Mouse (Mus musculus) urinary bladder, postnatal 14 days (tissue): ENCODE measurements around the gene Tprgl.
A peak's percentile ranks its signal among the peaks of the same experiment; 100 is the strongest.

Source experiments
- DNase-seq: peaks from one replicate; pipeline ENCODE4 v3.0.0; 2021; ENCODE audit warnings: low spot score

Tprgl gene

DNA sequence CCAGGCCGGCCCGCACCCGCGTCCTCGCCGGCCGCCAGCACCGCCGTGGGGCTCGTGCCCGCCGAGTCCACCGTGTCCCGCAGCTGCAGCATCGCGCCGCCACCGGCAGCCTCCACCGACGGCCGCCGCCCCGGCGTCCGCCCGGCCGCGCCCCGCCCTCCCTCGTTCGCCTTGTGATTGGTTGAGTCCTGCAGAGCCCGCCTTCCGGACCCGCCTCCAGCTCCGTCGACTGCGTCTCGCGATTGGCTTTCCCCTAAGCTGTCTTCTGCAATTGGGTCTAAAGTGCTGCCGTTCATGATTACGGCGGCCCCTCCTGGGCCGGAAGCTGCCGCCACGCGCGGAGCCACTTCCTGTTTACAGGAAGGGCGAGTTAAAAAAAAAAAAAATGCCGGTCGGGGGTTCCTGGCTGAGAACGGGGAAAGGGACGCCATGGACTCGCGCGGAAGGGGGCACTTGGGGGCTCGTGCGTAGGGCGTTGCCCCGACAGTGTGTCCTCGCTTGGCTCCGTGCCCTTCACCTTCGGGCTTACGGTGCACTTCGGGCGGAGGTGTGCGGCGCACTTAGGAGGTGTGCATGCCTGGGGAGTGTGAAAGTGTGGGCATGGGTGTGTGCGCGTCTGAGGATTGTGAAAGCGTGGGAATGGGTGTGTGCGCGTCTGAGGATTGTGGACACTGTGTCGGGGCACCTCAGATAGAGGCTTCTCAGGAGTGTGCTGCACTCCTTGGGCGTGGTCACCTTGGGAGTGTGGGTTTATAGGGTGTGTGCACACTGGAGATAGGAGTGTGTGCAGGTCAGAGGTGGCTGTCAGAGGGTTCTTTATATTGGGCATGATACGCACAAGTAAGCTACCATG is at the start of gene Tprgl:
Gene Tprgl (minus strand): TSS at position 129 of the 853 bp plus-strand sequence.
- DNase-seq = peak; percentile 97

DNA sequence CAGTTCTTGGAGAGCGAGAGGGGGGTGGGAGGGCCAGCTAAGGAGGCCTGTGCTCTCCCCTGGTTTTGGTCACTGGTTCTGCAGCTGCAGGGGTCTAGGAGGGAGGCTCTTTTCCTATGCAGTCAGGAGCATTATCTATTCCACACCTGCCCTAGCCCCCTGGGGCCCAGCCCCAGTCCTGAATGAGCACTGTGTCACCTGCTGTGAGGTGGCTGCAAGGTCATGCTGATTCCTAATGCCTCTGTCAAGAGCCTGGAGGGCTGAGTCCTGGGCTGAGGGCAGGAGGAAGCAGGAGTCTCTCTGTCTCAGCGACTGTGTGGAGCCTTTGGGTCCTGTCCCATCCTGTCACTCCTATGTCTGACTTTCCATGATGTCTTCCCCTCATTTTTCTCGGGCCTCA is 49.4 kb upstream of the Tprgl start:
- no peak for DNase-seq

DNA sequence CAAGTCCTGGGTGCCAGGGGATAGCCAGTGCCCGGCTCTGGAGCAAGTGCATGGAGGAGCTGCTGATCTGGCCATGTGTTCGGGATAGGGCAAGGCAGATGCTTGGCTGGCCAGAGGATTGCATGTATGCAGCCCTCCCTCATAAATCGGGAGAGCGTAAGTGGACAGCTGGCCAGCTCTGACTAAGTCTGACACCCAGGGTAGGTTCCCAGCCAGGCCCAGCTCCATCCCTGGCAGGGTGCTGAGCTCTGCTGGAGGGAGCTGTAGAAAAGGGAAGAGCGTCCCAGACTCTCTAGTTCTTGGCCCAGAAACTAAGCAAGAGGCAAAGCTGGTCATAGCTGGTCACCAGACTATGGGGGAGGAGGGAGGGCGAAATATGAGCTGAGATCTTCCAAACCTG is 48.6 kb upstream of the Tprgl start:
- peak; percentile 64 for DNase-seq

DNA sequence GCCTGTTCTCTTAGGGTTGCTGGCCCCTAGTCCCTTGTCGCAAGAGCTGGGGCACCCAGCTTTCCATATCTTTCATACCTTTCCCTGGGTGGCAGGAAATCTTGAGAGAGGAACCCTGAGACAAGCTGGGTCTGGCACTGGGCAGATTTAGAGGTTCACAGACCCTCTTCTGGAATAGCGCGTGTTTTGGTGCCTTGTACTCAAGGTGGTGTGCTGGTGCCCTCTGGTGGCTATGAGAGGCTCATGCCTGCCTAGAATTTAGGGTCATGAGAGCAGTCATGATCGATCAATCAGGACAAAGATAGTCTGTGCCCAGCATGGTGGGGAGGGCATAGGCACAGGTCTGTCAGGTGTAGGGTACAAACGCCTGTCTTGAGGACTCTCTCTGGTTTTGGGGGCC is 46.8 kb upstream of the Tprgl start:
- peak; percentile 69 for DNase-seq

DNA sequence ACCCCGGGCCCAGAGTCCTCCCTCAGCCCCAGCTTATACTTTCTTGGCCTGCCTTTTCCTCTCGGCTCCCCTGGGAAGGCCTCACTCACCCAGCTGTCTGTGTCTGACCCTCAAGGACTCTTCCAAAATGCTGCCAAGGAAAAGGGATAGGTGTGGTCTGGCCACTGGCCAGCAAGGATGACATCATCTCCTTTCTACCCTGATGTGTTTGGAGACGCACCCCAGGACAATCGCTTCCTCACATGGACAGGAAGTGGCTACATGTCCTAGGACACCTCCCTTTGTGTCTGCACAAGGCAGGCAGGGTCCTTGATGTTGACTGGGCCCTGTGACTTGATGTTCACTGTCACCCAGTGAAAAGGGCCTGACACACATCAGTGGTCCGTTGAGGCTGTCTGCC is 44.9 kb upstream of the Tprgl start:
- DNase-seq = no peak

DNA sequence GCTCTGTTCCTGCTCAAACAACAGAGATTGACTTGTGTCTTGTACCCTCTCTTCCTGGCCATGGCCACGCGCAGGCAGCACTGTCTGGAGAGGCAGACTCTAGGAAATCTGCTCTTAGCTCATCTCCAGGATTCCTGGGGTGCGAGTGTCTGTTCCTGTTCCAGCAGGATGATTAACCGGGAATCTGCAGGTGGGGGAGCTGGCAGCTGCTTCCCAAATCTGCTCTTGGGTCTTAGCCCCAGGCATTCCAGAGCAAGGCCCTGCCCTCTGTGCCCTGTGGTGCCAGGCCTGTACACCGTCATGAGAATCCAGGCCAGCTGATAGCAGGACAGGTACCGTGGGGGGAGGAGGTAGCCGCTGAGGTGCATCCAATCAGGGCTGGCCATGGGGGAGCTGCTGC is 44.1 kb upstream of the Tprgl start:
- no peak for DNase-seq

DNA sequence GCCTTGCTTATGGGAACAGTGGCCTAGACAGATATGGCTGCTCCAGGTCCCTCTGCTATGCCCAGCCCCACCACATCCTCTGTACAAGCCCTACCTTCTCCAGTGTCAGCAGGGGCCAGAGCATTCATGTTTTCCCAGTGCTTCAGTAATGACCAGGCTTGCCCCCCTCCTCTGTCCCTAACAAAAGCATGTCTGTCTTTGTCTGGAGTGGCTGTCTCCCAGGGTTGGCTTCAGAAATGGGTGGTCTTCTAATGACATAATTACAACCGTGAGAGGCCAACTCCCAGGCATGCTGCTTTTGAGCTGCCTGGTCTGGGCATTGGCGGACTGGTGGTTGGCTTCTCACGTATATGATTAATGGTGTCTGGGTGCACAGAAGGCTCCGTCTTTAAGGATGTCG is 41.0 kb upstream of the Tprgl start:
- no peak for DNase-seq

DNA sequence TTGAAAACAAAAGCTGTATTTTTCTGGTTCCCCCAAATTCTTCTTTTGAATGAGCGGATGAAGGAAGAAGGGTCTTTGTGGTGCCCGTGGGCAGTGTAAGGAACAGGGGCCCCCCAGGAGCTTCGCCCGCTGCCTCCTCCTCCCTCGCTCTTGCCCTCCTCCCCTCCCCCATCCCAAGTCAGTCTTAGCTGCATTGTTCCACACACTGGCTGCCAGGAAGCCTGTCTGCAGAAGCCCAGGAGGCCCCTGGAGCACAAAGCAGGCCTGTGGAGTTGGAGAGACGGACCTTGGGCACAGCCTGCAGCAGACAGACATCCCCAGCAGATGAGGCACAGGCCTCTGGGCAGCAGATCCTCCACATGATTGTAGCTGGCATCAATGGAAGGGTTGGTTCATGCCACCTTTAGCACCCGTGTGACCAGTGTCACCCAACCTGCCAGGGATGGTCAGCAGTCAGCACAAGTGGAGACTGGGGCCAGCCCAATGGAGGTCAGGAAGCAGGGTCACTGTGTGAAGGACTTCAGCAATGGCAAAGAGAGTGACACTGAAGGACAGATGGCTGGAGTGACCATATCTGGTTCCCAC is 38.0 kb upstream of the Tprgl start:
- no peak for DNase-seq

DNA sequence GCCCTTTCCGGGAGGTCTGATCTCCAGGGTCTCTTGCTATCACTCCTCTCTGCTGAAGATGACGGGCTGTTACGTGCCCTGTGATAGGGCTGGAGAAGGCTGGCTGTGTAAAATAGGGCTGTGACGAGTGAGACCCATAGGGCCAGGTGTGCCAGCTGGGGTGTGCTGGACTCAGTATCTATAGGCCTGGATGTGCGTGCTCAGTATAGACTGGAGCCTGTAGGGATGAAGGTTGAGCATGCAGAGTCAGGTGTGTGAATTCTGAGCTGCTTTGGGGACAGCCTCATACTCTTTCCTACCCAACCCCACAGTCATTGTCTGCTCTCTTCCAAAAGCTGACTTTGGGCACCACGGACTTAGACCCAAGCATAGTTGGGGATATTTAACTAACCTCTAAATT is 37.5 kb upstream of the Tprgl start:
- no peak for DNase-seq

DNA sequence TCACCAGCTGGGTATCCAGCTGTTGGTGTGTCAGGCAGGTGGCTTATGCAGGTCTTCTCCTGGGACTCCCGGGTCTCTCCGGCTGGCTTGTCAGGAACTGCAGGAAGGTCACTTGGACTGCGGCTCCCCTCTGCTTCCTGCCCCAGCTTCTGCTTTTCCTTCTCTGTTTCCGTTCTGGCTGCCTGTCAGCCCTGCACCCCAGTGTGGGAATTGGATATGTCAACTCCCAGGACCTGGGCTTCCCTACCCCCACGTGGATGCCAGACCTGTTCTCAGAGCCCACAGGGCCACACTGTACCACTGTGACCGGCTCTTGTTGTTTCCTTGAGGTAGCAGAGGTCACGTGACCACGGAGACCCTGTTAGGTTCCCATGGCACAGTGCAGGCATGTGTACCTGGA is 28.5 kb upstream of the Tprgl start:
- DNase-seq = no peak

DNA sequence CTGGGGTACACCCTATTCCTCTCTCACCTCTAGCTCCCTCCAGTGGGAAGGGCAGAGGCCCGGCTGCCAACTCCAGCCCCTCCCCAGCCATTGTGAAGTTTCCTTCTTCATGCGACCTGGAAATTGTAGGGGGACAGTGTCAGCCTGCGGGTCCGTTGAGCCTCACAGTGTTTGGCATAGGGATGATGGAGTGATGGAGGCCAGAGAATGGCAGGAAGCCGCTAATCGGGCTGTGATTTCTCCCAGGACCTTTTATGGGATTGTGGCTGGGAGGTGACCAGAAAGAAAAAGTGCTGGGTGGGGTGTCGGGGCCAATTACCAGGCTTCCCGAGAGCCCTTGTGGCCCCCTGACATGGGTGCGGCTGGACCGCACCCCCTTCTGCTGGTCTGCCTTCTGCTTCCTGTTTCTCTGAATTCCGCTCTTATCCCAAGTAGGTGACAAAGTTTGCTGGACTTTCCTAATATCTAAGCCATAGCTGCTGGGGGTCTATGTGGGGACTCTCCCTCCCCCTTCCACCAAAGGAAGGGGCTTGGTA is 25.6 kb upstream of the Tprgl start:
- no peak for DNase-seq

DNA sequence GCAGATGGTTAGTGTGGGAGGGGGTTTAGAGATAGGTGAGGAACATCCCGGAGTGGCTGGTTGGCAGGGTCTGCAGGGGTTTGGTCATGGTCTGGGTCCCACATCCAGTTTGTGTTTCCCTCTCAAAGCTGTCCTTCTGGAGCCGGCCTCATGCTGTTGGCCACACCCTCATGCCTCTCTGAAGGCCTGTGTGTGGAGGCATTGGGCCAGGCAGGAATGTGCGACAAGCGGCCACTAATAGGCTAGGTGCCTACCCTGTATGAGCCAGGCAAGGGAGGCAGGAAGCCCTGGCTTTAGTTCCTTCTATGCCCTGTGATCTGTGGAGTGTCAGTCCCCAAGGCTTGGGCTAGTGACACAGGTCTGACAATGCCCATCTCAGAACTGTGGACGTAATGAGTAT is 24.5 kb upstream of the Tprgl start:
- no peak for DNase-seq

DNA sequence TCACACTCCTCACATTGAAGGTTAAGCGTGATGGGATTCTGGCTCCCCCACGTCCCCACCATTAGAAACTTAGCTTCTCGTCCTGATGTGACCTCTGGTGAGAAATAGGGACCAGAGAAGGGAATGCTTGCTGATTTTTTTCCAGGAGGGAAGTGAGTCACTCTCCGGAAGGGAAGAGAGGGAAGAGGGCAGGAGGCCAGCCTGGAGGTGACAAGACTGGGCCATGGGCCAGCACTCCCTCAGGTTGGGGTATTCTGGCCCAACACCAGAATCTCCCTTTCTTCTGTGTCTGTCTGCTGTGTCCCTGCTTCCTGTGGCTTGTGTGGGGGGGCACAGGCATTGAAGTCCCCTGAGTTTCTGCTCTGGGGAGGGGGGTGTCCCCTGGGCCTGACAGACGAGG is 23.1 kb upstream of the Tprgl start:
- no peak for DNase-seq

DNA sequence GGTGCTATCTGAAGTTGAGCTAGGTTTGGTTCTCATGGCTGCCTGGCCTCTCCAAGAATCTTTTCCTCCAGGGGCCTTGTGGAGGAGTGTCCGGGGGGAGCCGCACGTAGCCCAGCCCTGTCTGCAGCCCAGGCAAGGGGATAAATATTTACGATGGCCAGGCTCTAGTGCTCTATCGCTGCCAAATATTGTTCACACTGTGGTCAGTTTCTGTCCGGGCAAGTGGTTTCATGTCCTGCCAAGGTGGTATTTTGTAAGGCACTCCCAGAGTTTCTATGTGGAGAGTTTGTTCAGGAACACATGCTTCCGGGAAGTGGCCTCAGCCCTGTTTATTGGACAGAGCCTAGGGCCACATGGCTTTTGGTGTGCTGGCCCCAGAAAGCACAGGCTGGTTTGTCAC is 20.5 kb upstream of the Tprgl start:
- DNase-seq = peak; percentile 34

DNA sequence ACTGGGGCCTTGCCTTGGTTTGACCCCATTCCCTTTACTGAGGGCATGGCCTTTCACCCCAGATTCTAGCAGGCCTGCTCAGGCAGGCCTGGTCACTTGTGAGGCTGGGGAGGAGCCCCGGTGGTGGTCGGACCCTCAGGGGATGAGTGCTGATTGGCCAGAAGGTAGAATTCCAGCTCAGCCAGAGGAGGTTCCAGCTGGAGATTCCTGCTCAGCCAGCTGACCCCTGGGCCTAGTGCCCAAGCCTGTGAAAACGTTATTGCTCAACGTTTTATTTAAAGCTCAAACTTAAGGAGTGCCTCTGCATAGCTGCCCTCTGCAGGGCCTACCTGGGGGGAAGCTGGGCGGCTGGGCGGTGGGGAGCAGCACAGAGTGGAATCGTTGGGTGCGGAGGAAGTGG is 16.8 kb upstream of the Tprgl start:
- DNase-seq = peak; percentile 54

DNA sequence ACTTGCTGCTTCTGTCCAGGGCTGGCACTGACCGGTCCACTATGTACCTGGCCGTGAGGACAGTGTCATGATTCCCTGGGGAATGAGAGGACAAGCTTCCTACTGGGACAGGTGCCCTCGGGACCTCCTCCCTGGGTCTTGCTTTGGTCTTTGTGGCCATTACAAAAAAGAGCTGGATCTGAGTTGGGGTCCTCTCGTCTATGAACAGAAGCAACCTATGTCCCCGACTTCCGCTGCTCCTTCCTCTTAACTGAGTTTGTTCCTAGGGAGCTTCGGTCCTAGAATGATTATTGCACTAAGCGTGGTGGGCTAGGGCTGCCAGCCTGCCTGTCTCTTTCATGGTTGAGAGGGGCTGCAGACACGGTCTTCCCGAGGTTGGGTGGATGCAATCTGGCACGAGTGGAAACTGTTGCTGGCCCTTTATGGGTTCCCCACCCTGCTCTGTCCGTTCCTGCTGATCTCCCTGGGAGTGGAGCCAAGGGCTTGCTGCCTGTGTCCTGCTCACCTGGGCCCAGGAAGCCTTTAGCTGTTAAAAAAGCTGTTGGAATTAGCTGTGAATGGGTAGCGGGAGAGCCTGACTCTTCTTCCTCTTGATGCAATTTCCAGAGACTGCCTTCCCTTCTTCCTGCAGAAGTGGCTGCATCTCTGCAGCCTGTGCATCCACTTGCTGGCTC is 11.6 kb upstream of the Tprgl start:
- DNase-seq = no peak

DNA sequence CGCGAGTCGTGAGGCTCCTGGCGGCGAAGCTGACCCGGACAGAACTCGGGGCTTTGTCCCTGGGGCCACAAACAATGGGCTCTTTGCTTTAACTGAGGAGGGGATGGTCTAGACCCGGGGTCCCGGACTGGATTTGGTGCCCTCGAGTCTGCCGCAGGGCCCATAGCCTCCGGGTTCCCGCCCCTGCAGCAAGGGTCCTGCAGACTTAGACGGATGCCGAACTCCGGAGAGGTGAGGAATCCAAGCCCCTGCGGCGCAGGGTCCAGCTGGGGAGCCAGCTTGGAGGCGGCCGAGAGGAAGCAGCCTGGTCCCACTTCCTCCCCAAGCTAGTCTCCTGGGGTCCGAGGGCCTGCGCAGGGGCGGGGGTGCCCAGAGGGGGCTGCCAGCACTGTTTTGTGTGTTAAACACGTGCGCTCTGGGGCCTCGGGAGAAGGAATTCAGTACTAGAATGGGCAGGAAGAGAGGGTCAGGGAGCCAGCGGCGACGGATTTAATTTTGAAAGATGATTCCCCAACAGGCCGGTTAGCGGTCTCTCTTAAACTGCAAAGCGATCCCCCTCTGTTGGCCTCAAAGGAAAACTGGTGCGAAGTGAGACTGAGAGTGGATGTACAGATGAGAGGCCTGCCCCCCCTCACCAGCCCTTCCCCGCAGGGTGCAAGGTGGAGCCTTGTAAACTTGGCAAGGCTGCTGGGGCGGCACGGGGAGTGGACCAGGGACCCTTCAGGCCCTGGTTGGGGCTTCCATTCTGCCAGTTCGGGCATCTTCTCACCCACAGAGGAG is 10.9 kb upstream of the Tprgl start:
- DNase-seq = no peak

DNA sequence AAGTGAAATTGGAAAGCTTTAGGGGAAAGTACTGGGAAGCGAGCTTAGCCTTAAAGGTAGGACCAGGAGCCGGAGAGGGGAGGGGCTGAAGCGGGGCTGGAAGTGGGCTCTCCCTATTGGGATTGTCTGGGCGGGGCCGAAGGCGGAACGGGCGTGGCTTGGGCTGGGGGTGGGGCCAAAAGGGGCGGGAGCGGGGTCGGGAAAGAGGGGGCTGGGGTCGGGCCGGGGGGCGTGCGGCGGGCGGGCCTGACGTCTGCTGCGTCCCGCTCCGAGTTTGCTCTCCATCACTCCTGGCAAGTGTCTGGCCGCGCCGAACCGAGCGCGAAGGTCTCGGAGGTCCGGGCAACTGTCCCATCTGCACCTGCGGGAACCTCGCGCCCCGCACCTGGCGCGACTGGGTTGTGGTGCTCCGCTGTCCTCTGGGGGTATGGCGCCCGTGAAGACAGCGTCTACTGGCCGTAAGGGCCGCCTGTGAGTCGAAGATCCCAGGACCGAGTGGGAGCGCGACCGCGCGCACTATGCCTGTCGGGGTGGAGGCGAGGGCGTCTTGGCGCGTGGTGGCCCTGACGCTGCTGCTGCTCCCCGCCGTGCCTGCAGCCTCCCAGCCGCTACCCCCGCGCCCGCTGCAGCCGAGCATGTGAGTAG is 10.2 kb upstream of the Tprgl start, which contains the start of gene Megf6:
Gene Megf6 (plus strand): TSS at position 225 of the 645 bp plus-strand sequence.
- peak; percentile 63 for DNase-seq

DNA sequence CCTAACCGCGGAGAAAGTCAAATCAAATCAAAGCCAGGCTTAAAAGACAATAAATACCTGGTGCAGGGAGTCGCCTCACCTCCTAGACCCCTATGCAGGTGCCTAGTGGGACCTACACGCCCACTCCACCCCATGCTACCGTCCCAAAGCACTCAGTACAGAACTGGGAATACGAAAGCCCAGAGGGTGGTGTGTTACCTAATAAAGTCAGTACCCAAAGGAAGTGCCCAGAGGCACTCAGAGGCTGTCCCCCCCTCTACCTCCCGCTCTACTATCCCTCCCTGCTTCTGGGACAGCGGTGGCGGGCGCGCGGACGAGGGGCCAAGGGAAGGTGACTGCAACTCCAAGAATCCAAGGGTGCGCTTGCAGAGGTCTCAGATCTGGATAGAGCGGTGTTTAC is 9.6 kb upstream of the Tprgl start:
- DNase-seq = no peak

DNA sequence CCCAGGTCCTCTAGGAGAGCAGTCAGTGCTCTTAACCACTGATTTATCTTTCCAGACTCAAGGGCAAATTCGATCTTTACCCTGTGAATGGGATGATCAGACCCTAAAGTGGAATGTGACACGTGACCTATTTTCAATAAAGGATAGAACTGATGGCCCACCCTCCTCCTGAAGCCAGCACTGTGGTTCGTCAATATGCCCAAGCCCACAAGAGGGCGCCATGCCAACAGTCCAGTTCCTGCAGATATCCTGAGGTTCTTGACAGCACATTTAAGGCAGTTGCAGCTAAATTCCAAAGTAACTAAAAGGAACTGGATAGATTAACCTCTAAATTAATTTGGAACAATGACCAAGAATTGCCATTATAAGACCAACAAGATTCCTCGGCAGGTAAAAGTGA is 6.6 kb upstream of the Tprgl start:
- peak; percentile 70 for DNase-seq

DNA sequence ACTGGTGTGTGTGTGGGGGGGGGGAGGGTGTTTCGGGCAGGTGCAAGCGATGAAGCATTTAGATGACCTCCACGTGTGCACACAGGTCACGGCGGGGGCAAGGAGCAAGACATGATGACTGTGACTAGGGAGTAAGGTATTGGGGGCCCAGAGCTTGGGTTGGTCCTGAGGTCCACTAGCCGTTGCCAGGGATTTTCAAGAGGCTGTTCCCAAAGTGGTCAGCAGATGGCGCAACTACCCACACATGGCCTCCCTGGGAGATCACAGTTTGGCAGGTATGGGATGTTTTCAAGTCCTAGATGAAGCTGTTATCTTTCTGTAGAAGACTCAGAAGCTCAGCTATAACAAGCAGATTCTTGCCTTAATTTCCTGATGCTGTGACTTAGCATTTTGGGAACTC is 2.8 kb upstream of the Tprgl start:
- DNase-seq = peak; percentile 76
